Mouse (Mus musculus) myocyte (in vitro differentiated cells): ENCODE results near the gene Atg4b. TPM values are rescaled to one million over a fixed set of nuclear protein-coding genes. Genes with fewer than 3 reads are reported as not detected.

ENCODE experiments used
- H3K27me3 ChIP-seq: one replicate; pipeline ENCODE4 v1.6.1; 2011; ENCODE audit not compliant: control insufficient read depth, insufficient read depth, insufficient read length
- H3K36me3 ChIP-seq: one replicate; pipeline ENCODE4 v1.6.1; 2011; ENCODE audit not compliant: control insufficient read depth, insufficient read depth
- H3K4me2 ChIP-seq: one replicate; pipeline ENCODE4 v1.6.1; 2011; ENCODE audit warnings: low read depth, control low read depth
- H3K4me3 ChIP-seq: one replicate; pipeline ENCODE4 v1.5.1; 2011; ENCODE audit warnings: mild to moderate bottlenecking, control low read depth, moderate library complexity
- H3K79me2 ChIP-seq: one replicate; pipeline ENCODE4 v1.6.1; 2011; ENCODE audit not compliant: control insufficient read depth, insufficient read depth
- H3ac ChIP-seq: one replicate; pipeline ENCODE4 v1.6.1; 2011; ENCODE audit not compliant: control insufficient read depth, insufficient read length
- CEBPB ChIP-seq: IDR thresholded peaks from 2 replicates; pipeline ENCODE4 v1.6.1; 2011; ENCODE audit warnings: mild to moderate bottlenecking, moderate library complexity; ENCODE audit not compliant: poor library complexity, insufficient read depth, severe bottlenecking
- E2F4 ChIP-seq: IDR thresholded peaks from one replicate; pipeline ENCODE4 v1.6.1; 2011; ENCODE audit warnings: mild to moderate bottlenecking, control low read depth, moderate library complexity; ENCODE audit not compliant: insufficient read depth
- MAX ChIP-seq: IDR thresholded peaks from one replicate; pipeline ENCODE4 v1.6.1; 2011; ENCODE audit warnings: low read depth, mild to moderate bottlenecking, control low read depth
- MYOD1 ChIP-seq, 3 experiments: IDR thresholded peaks; one replicate each; pipeline ENCODE4 v1.6.1; 2011; ENCODE audit warnings: control low read depth in 2 of 3, low read depth in 2 of 3, mild to moderate bottlenecking in 2 of 3, moderate library complexity in 1 of 3; ENCODE audit not compliant: insufficient read length in 2 of 3, control insufficient read depth in 1 of 3
- MYOG ChIP-seq, 3 experiments: IDR thresholded peaks; one replicate each; pipeline ENCODE4 v1.6.1; 2011; ENCODE audit warnings: control low read depth in 2 of 3, low read depth in 2 of 3, mild to moderate bottlenecking in 2 of 3; ENCODE audit not compliant: insufficient read length in 2 of 3, control insufficient read depth in 1 of 3, insufficient read depth in 1 of 3
- POLR2A ChIP-seq: IDR thresholded peaks from one replicate; pipeline ENCODE4 v1.6.1; 2011; ENCODE audit warnings: low read depth, mild to moderate bottlenecking, control low read depth, moderate library complexity; ENCODE audit not compliant: insufficient read length
- POLR2AphosphoS2 ChIP-seq: IDR thresholded peaks from one replicate; pipeline ENCODE4 v1.6.1; 2011; ENCODE audit warnings: low read depth, control low read depth; ENCODE audit not compliant: insufficient read length
- REST ChIP-seq: IDR thresholded peaks from one replicate; pipeline ENCODE4 v1.6.1; 2011; ENCODE audit warnings: mild to moderate bottlenecking, control low read depth, moderate library complexity; ENCODE audit not compliant: insufficient read depth, insufficient read length
- SRF ChIP-seq: IDR thresholded peaks from one replicate; pipeline ENCODE4 v1.6.1; 2011; ENCODE audit warnings: low read depth; ENCODE audit not compliant: control insufficient read depth, insufficient read length
- TCF12 ChIP-seq: IDR thresholded peaks from one replicate; pipeline ENCODE4 v1.6.1; 2011; ENCODE audit warnings: mild to moderate bottlenecking, control low read depth; ENCODE audit not compliant: poor library complexity, insufficient read depth, severe bottlenecking
- TCF3 ChIP-seq: IDR thresholded peaks from one replicate; pipeline ENCODE4 v1.6.1; 2011; ENCODE audit warnings: low read depth, control low read depth; ENCODE audit not compliant: insufficient read length
- USF1 ChIP-seq: IDR thresholded peaks from one replicate; pipeline ENCODE4 v1.6.1; 2011; ENCODE audit warnings: low read depth, mild to moderate bottlenecking, control low read depth, moderate library complexity
- polyA plus RNA-seq: library from polyadenylated mRNA; unstranded; fragments of >200 nt; fragmentation: generic; extraction: Trizol; gene quantifications from one replicate; pipeline ENCODE4 v1.2.1, GENCODE M21; 2012; ENCODE audit warnings: missing spikeins

Gene Atg4b
- 49.9 TPM for polyA plus RNA-seq

GRCm38 (mm10) chr1:93751290-93751689 lies at the start of gene Atg4b:
Atg4b (plus strand) TSS chr1:93751500.
- TF ChIP-seq CEBPB (no peak), TCF3 (no peak), MYOG (IDR thresholded peaks at IDR 0.05; ENCODE audit: control insufficient read depth in 1 of 3, insufficient read depth in 1 of 3, insufficient read length in 2 of 3, low read depth in 2 of 3) (no peak), REST (no peak), POLR2AphosphoS2 (no peak), POLR2A (no peak), MAX (no peak), E2F4 (no peak), USF1 (no peak), TCF12 (no peak), MYOD1 (IDR thresholded peaks at IDR 0.05; ENCODE audit: control insufficient read depth in 1 of 3, insufficient read length in 2 of 3, low read depth in 2 of 3) (no peak), SRF (no peak)
- Histone ChIP-seq H3ac (no peak within 1 kb of the TSS), H3K4me3 (no peak within 1 kb of the TSS), H3K36me3 (no peaks in the 10 kb centered on the region), H3K27me3 (no peaks in the 10 kb centered on the region), H3K4me2 (no peak within 1 kb of the TSS), H3K79me2 (peaks cover 27% of the 10 kb centered on the region)

DNA sequence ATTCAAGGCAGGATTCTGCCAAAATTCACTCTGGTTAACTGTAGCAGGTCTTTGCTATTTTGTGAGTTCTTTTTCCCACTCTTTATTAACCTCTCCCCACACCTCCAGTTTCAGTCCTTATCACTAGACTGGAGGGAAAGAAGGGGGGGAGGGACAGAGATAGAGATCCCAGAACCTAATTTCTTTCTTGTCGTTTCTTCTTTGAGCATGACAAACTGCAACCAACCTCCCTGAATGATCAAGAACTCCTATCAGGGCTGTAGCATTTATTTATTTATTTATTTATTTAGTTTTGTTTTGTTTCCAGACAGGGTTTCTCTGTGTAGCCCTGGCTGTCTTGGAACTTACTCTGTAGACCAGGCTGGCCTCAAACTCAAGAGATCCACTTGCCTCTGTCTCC lies 49.2 kb upstream of the Atg4b start:
- no peak for TF ChIP-seq TCF12
- no peak for TF ChIP-seq E2F4
- TF ChIP-seq MYOG (IDR thresholded peaks at IDR 0.05; ENCODE audit: control insufficient read depth in 1 of 3, insufficient read depth in 1 of 3, insufficient read length in 2 of 3, low read depth in 2 of 3), result no peak
- TF ChIP-seq USF1, result no peak
- TF ChIP-seq SRF, result no peak
- TF ChIP-seq CEBPB, result no peak
- TF ChIP-seq MAX, result no peak
- no peak for TF ChIP-seq POLR2AphosphoS2
- TF ChIP-seq REST, result no peak
- TF ChIP-seq MYOD1 (IDR thresholded peaks at IDR 0.05; ENCODE audit: control insufficient read depth in 1 of 3, insufficient read length in 2 of 3, low read depth in 2 of 3), result no peak
- Histone ChIP-seq H3ac (no peak overlapping the region), H3K79me2 (no peaks in the 10 kb centered on the region)

GRCm38 (mm10) chr1:93703472-93704048 lies 47.7 kb upstream of the Atg4b start:
- Histone ChIP-seq H3ac (no peak overlapping the region), H3K4me3 (no peak overlapping the region), H3K27me3 (no peaks in the 10 kb centered on the region), H3K4me2 (no peak overlapping the region), H3K36me3 (peaks cover 5% of the 10 kb centered on the region), H3K79me2 (no peaks in the 10 kb centered on the region)
- no peak for TF ChIP-seq TCF3
- TF ChIP-seq USF1, result no peak
- TF ChIP-seq E2F4, result no peak
- no peak for TF ChIP-seq TCF12
- no peak for TF ChIP-seq MYOG (IDR thresholded peaks at IDR 0.05; ENCODE audit: control insufficient read depth in 1 of 3, insufficient read depth in 1 of 3, insufficient read length in 2 of 3, low read depth in 2 of 3)
- TF ChIP-seq SRF, result no peak
- TF ChIP-seq REST, result no peak
- no peak for TF ChIP-seq CEBPB
- no peak for TF ChIP-seq POLR2AphosphoS2
- TF ChIP-seq POLR2A, result no peak
- no peak for TF ChIP-seq MAX
- no peak for TF ChIP-seq MYOD1 (IDR thresholded peaks at IDR 0.05; ENCODE audit: control insufficient read depth in 1 of 3, insufficient read length in 2 of 3, low read depth in 2 of 3)

More for the DNA sequence above, 49.2 kb upstream of the Atg4b start:
- Histone ChIP-seq H3K4me3 (no peak overlapping the region), H3K36me3 (peaks cover 5% of the 10 kb centered on the region), H3K4me2 (no peak overlapping the region), H3K27me3 (no peaks in the 10 kb centered on the region)

GRCm38 (mm10) chr1:93704341-93704740 lies 47.0 kb upstream of the Atg4b start:
- Histone ChIP-seq H3K4me2 (no peak overlapping the region), H3K36me3 (peaks cover 5% of the 10 kb centered on the region), H3K79me2 (no peaks in the 10 kb centered on the region)

DNA sequence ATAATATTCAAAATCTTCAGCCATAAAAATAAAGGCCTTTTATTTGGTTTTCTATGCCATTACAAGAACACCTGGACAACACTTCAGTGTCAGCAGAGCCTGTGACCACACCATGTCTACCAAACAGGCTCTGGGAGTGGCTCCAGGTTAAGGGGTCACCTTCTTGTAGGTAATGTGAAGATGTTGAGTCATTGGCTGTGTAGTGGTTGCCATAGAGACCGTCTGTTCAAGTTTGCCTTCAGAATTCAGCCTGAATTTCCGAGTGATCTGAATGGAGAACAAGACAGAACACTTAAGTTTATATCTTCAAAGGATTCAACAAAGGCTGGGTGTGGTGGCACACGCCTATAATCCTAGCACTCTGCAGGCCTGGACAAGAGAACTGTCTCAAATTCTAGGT lies 45.9 kb upstream of the Atg4b start:
- H3K36me3 ChIP-seq, result peaks cover 5% of the 10 kb centered on the region
- no peak for TF ChIP-seq MYOG (IDR thresholded peaks at IDR 0.05; ENCODE audit: control insufficient read depth in 1 of 3, insufficient read depth in 1 of 3, insufficient read length in 2 of 3, low read depth in 2 of 3)
- TF ChIP-seq MYOD1 (IDR thresholded peaks at IDR 0.05; ENCODE audit: control insufficient read depth in 1 of 3, insufficient read length in 2 of 3, low read depth in 2 of 3), result no peak
- TF ChIP-seq POLR2AphosphoS2, result no peak
- TF ChIP-seq TCF12, result no peak
- no peak for TF ChIP-seq USF1
- TF ChIP-seq REST, result no peak
- TF ChIP-seq TCF3, result no peak
- TF ChIP-seq SRF, result no peak
- no peak for TF ChIP-seq E2F4
- no peak for TF ChIP-seq MAX
- no peak for TF ChIP-seq CEBPB
- no peak for TF ChIP-seq POLR2A
- no peaks in the 10 kb centered on the region for H3K27me3 ChIP-seq
- no peak overlapping the region for H3K4me2 ChIP-seq
- no peaks in the 10 kb centered on the region for H3K79me2 ChIP-seq
- H3K4me3 ChIP-seq, result no peak overlapping the region
- H3ac ChIP-seq, result no peak overlapping the region

More at GRCm38 (mm10) chr1:93704341-93704740, 47.0 kb upstream of the Atg4b start:
- H3K27me3 ChIP-seq, result no peaks in the 10 kb centered on the region
- H3K4me3 ChIP-seq, result no peak overlapping the region
- TF ChIP-seq CEBPB, result no peak
- TF ChIP-seq TCF3, result no peak
- no peak for TF ChIP-seq POLR2AphosphoS2
- no peak overlapping the region for H3ac ChIP-seq
